Mouse (Mus musculus) kidney, postnatal 25 days (tissue): ENCODE data around the gene Cttnbp2.

Experiments
- DNase-seq, 2 experiments: peaks; one replicate each; pipeline ENCODE4 v3.0.0; 2021; ENCODE audit warnings: mixed read lengths in 2 of 2

Gene Cttnbp2

GRCm38 (mm10) chr6:18466227-18466626 lies 48.4 kb downstream of the Cttnbp2 start:
- no peak for DNase-seq

- no peak for DNase-seq
Observed at GRCm38 (mm10) chr6:18465626-18466025, 49.0 kb downstream of the Cttnbp2 start.

DNA sequence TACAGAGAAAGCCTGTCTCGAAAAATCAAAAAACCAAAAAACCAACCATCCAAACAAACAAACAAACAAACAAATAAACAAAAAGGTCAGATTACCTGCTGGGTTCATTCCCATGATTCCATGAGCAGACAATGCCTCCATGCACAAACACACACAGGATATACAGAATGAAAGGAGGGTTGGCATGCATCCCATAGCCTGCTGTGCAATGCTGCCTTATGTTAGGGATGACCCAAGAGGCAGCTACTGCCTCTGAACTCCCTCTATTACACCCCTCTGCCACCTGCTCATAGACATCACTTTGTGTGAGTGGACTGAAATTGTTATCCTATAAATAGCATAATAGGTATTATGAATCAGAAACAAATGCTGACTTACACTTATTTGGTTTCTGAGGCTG lies 55.0 kb downstream of the Cttnbp2 start:
- DNase-seq = no peak

DNA sequence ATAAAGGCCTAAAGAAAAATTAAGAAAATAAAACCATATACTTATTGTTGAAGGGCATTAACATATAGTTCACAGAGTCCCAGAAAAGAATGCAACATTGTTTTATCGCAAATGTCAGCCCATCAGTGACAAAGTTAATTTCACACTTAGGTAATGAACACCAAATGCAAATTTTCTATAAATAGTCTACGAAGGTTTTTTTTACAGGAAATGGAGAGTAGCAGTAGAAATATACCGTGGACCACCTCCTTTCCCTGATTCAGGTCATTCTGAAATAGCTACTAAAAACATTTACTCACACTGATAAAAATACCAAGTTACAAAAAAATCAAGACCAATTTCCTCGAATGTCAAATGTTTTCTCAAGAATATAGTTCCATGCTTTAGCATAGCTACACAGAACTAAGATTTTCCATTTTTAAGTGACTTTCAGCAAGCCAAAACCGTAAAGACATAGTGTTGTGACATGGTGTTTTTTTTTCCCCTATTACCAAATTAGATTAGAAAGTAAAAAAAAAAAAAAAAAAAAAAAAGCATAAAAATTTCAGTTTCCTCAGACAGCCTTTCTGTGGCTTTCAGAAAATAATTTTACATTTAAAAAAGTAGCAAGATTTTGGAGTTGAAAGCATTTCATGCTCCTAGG lies 64.0 kb downstream of the Cttnbp2 start:
- no peak for DNase-seq

GRCm38 (mm10) chr6:18448078-18448477 lies 66.6 kb downstream of the Cttnbp2 start:
- no peak for DNase-seq

DNA sequence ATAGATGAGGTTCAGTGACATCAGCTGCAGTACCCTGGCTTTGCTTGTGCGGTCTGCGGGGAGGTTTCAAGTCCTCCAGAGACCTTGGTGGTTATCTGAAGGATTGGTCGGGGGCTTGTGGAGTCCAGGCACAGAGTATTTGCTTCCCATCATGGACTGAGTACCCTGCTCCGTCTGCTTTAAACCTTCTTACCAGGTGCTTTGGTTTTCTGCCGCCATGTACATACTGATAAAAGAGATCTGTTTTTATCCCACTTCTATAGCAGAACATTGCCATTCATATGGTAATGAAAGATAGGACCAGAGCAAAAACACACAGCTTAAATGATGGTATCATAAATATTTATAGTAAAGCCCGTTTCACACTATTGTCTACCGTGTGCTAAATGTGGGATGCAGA lies 67.7 kb downstream of the Cttnbp2 start:
- DNase-seq = no peak

DNA sequence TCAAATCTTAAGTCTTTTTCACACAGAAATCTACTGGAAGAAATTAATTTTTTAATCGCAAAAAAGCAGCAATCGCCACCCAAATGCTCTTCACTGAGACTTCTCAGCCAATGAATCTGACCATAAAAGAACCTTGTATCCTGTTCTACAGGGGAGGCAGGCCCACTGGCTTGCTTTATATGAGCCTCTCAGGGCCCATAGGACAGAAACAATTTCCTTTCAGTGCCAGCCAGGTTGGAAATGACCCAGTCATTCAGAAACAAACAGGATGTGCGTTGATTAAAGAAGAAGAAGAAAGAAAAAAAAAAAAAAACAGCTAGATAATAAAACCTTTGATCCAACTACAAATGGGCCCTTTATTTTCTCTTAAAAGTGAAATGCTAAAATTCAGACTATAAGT lies 68.3 kb downstream of the Cttnbp2 start:
- no peak for DNase-seq

GRCm38 (mm10) chr6:18445747-18446146 lies 68.9 kb downstream of the Cttnbp2 start:
- DNase-seq = no peak

GRCm38 (mm10) chr6:18442303-18442702 lies 72.3 kb downstream of the Cttnbp2 start:
- no peak for DNase-seq

DNA sequence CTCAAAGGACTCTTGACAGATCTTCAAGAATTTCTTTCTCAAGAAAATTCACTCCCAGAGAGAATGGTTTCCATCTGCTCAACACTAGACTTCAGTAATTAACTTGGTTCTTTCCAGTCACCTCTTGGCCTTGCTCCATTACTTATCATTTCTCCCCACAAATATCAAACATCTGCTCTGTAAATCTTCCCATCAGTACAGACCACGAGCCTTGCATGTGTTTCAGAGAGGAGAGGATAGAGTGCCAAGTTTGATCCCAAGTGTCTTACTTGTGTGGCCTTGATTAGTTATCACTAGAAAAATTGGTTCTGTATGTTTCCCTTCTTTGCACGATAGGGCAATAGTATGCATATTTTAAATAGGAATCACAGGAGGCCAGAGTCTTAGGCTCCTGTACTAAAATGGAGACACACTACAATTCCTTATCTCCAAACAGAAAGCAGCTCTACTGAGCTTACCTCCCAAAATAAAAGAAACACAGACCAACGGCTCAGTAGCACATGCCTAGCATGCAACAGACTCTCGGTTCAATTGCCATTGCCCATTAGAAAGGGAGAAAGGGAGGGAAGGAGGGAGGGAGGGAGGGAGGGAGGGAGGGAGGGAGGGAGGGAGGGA lies 73.6 kb downstream of the Cttnbp2 start:
- DNase-seq = no peak

- DNase-seq = no peak
Observed at GRCm38 (mm10) chr6:18436127-18436812, 78.4 kb downstream of the Cttnbp2 start.

DNA sequence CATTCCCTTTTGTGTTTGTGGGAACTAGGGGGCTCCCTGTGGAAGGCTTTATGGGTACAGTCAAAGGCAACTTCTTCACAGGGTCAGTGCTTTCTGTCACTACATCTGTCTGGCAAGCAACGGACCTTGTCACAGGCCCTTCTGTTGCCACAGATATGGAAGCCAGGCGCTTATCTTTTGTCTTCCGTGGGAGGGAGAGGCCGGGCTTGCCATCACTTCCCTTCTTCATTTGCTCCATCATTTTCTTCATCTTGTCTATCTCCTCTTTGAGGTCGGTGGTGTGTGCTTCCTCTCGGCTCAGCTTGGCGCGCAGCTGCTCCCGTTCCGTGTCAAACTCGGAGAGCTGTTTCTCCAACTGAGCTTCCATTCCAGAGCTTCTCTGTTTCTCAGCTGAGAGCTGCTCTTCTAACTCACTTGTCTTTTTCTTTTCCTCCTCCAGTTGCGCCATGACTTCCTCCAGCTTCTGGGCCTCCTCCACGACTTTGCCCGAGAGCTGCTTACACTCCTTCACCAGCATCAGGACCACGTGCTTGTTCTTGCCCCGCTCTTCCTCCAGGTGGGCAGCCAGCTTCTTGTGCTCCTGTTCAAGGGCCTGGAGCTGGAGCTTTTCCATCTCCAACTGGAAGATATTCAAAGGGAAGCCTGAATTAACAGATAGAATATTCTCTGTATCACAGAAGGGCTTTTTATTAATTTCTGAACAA lies 79.7 kb downstream of the Cttnbp2 start:
- no peak for DNase-seq

- no peak for DNase-seq
Observed at GRCm38 (mm10) chr6:18434355-18434754, 80.3 kb downstream of the Cttnbp2 start.

DNA sequence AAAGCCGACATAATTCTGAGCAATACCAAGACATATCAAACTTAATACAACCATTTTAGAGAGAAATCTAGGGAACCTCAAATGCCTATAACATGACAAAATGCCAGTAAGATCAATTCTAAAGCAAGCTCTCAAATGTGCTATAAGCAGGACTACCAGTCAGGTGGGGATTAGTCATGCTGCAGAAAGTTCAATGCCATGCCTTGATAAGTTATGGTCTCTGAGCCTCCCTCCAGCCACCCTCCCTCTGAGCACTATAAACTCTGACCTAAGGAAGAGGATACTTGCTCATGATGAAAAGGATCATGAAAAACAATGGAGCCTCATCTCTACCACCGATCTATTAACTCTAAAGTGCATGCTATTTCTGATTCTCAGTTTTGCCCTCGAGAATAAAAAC lies 82.3 kb downstream of the Cttnbp2 start:
- no peak for DNase-seq

DNA sequence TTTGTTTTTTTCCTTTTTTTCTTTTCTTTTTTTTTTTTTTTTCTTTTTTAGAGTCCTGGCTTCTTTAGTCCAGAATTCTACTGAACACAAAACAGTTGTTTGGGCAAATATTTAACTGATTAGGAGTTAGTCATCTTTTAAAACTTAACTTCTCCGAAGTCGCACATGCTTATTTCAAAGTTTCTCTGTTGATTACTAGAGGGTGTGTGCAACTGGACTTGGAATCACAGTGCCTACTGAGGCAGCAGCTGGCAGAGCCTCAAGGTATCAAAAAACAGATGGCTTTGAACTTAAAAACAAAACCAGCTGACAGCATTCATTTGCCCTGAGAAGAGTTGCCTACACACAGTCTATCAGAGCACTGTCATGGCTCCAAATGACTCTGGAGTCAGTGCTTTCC lies 82.8 kb downstream of the Cttnbp2 start:
- DNase-seq = peak in 1 of 2 experiments; percentile 17

DNA sequence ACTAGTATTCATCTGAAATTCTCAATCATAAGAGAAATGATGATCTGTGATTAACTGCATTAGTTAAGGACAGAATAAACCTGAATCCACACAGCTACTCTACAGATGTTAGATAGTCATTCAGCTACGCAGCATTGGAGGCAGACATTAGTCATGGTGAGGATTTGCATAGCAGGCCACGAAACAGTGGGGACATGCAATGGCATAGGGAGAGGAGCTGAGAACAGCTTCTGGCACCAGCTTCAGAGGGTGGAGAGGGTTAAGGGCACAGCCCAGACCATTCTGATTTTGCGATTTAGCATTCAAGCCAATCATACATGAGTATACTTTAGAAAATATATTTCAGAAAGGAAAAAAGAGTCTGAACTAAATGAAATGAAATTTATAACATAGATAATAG lies 84.6 kb downstream of the Cttnbp2 start:
- no peak for DNase-seq

GRCm38 (mm10) chr6:18424822-18425221 lies 89.8 kb downstream of the Cttnbp2 start:
- DNase-seq = no peak

DNA sequence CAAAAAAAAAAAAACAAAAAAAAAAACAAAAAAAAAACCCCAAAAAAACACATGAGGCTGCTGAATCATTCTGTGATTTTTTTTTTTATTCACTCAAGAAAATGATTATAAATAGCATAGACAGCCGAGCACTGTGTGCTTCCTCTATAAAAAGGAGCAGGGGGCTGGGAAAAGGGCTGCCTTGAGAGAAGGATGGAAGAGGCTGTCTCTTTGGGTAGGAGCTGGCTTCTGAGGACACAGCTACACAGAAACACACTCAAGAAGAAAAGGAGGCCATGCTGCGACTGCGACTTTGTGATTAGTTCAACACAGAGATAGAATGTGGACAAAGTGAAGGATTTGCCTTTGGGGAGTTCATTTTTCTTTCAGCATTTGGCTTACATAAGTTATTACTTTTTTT lies 90.3 kb downstream of the Cttnbp2 start:
- no peak for DNase-seq

DNA sequence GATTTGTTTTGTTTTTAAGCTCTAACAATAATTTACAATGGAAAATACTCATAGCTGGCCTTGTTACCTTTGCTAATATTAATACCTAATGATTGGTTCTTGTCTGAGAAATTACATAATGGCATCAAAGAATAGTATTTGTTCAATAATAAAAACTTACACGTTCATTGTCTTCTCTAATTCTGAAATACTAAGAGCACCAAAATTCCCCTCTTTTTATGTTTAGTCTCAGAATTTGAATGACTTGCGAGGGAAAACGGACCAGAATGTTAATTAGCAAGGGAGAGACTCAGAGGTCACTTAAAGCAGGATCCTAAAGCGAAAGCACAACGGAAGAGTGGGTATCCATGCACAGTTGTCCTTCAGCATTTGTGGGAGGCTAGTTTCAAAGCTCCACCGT lies 91.5 kb downstream of the Cttnbp2 start:
- no peak for DNase-seq

DNA sequence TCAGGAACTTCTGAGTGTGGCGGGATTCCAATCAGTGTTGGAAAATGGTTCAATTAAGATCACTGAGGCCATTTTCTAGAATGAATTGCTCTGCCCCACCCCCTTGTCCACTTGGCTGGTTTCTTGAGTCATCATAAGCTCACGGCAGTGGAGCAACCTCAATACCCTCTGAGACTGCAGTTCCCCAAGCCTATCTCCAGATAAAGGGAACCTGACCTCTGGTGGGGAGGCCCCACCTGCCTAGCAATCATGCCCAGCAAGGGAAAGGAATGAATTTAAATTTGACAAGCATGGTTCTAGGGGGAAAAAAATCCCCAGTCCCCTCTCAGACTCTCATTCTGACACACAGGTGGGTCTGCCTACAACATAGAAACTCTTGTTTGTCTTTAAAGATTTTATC lies 93.1 kb downstream of the Cttnbp2 start:
- DNase-seq = no peak

- peak; percentile 83 to 84 for DNase-seq
Observed at GRCm38 (mm10) chr6:18420660-18421059, 94.0 kb downstream of the Cttnbp2 start.

- DNase-seq = no peak
Observed at GRCm38 (mm10) chr6:18417866-18418454, 96.7 kb downstream of the Cttnbp2 start.

- DNase-seq = no peak
Observed at GRCm38 (mm10) chr6:18415961-18416360, 98.7 kb downstream of the Cttnbp2 start.
